Mouse (Mus musculus) myocyte (in vitro differentiated cells): Measurements from ENCODE around the gene Hoxb9. TPM values are rescaled to one million over a fixed set of nuclear protein-coding genes. Genes with fewer than 3 reads are reported as not detected.

Source experiments
- H3K27me3 ChIP-seq: one replicate; pipeline ENCODE4 v1.6.1; 2011; ENCODE audit not compliant: control insufficient read depth, insufficient read depth, insufficient read length
- H3K36me3 ChIP-seq: one replicate; pipeline ENCODE4 v1.6.1; 2011; ENCODE audit not compliant: control insufficient read depth, insufficient read depth
- H3K4me2 ChIP-seq: one replicate; pipeline ENCODE4 v1.6.1; 2011; ENCODE audit warnings: low read depth, control low read depth
- H3K4me3 ChIP-seq: one replicate; pipeline ENCODE4 v1.5.1; 2011; ENCODE audit warnings: mild to moderate bottlenecking, control low read depth, moderate library complexity
- H3K79me2 ChIP-seq: one replicate; pipeline ENCODE4 v1.6.1; 2011; ENCODE audit not compliant: control insufficient read depth, insufficient read depth
- H3ac ChIP-seq: one replicate; pipeline ENCODE4 v1.6.1; 2011; ENCODE audit not compliant: control insufficient read depth, insufficient read length
- CEBPB ChIP-seq: IDR thresholded peaks from 2 replicates; pipeline ENCODE4 v1.6.1; 2011; ENCODE audit warnings: mild to moderate bottlenecking, moderate library complexity; ENCODE audit not compliant: poor library complexity, insufficient read depth, severe bottlenecking
- E2F4 ChIP-seq: IDR thresholded peaks from one replicate; pipeline ENCODE4 v1.6.1; 2011; ENCODE audit warnings: mild to moderate bottlenecking, control low read depth, moderate library complexity; ENCODE audit not compliant: insufficient read depth
- MAX ChIP-seq: IDR thresholded peaks from one replicate; pipeline ENCODE4 v1.6.1; 2011; ENCODE audit warnings: low read depth, mild to moderate bottlenecking, control low read depth
- MYOD1 ChIP-seq, 3 experiments: IDR thresholded peaks; one replicate each; pipeline ENCODE4 v1.6.1; 2011; ENCODE audit warnings: control low read depth in 2 of 3, low read depth in 2 of 3, mild to moderate bottlenecking in 2 of 3, moderate library complexity in 1 of 3; ENCODE audit not compliant: insufficient read length in 2 of 3, control insufficient read depth in 1 of 3
- MYOG ChIP-seq, 3 experiments: IDR thresholded peaks; one replicate each; pipeline ENCODE4 v1.6.1; 2011; ENCODE audit warnings: control low read depth in 2 of 3, low read depth in 2 of 3, mild to moderate bottlenecking in 2 of 3; ENCODE audit not compliant: insufficient read length in 2 of 3, control insufficient read depth in 1 of 3, insufficient read depth in 1 of 3
- POLR2A ChIP-seq: IDR thresholded peaks from one replicate; pipeline ENCODE4 v1.6.1; 2011; ENCODE audit warnings: low read depth, mild to moderate bottlenecking, control low read depth, moderate library complexity; ENCODE audit not compliant: insufficient read length
- POLR2AphosphoS2 ChIP-seq: IDR thresholded peaks from one replicate; pipeline ENCODE4 v1.6.1; 2011; ENCODE audit warnings: low read depth, control low read depth; ENCODE audit not compliant: insufficient read length
- REST ChIP-seq: IDR thresholded peaks from one replicate; pipeline ENCODE4 v1.6.1; 2011; ENCODE audit warnings: mild to moderate bottlenecking, control low read depth, moderate library complexity; ENCODE audit not compliant: insufficient read depth, insufficient read length
- SRF ChIP-seq: IDR thresholded peaks from one replicate; pipeline ENCODE4 v1.6.1; 2011; ENCODE audit warnings: low read depth; ENCODE audit not compliant: control insufficient read depth, insufficient read length
- TCF12 ChIP-seq: IDR thresholded peaks from one replicate; pipeline ENCODE4 v1.6.1; 2011; ENCODE audit warnings: mild to moderate bottlenecking, control low read depth; ENCODE audit not compliant: poor library complexity, insufficient read depth, severe bottlenecking
- TCF3 ChIP-seq: IDR thresholded peaks from one replicate; pipeline ENCODE4 v1.6.1; 2011; ENCODE audit warnings: low read depth, control low read depth; ENCODE audit not compliant: insufficient read length
- USF1 ChIP-seq: IDR thresholded peaks from one replicate; pipeline ENCODE4 v1.6.1; 2011; ENCODE audit warnings: low read depth, mild to moderate bottlenecking, control low read depth, moderate library complexity
- polyA plus RNA-seq: library from polyadenylated mRNA; unstranded; fragments of >200 nt; fragmentation: generic; extraction: Trizol; gene quantifications from one replicate; pipeline ENCODE4 v1.2.1, GENCODE M21; 2012; ENCODE audit warnings: missing spikeins

Hoxb9 gene
- polyA plus RNA-seq, 1 experiment = 0.24 TPM

DNA sequence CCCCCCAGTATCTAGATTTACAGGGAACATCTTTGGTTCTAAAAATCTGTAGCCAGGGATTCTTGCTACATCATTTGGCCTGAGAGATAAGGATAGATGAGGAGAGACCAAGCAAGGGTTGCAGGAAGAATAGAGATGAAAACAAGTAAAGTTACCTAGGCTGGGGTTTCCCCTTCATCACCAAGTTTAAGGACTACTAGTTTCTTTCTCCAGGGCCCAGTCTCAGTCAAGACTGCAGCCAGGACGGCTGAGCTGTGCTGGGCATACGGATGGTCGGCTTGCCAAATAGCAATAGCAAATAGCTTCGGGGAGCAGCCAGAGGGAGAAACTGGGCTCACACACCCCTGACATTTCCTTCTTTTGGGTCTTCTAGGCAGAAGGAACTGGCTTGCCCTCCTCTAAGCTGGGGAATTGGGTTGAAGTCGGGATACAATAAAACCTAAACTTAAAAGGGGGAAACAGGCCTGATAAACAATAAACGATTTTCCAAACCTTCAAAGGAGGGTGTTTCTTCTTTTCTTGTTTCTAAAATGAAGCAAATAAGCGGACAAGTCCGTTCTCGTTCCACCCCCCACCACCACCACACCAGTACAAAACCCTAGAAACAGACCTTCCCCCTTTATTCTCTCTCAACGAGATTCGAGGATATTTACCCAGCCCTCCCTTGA, 26.8 kb downstream of the Hoxb9 start:
- Histone ChIP-seq H3K27me3 (peaks cover 92% of the 10 kb centered on the region), H3K36me3 (no peaks in the 10 kb centered on the region), H3K4me3 (no peak overlapping the region), H3K4me2 (no peak overlapping the region), H3K79me2 (no peaks in the 10 kb centered on the region), H3ac (no peak overlapping the region)
- TF ChIP-seq SRF (no peak), TCF12 (no peak), MYOG (IDR thresholded peaks at IDR 0.05; ENCODE audit: control insufficient read depth in 1 of 3, insufficient read depth in 1 of 3, insufficient read length in 2 of 3, low read depth in 2 of 3) (no peak), TCF3 (no peak), USF1 (no peak), POLR2A (no peak), E2F4 (no peak), MAX (no peak)

DNA sequence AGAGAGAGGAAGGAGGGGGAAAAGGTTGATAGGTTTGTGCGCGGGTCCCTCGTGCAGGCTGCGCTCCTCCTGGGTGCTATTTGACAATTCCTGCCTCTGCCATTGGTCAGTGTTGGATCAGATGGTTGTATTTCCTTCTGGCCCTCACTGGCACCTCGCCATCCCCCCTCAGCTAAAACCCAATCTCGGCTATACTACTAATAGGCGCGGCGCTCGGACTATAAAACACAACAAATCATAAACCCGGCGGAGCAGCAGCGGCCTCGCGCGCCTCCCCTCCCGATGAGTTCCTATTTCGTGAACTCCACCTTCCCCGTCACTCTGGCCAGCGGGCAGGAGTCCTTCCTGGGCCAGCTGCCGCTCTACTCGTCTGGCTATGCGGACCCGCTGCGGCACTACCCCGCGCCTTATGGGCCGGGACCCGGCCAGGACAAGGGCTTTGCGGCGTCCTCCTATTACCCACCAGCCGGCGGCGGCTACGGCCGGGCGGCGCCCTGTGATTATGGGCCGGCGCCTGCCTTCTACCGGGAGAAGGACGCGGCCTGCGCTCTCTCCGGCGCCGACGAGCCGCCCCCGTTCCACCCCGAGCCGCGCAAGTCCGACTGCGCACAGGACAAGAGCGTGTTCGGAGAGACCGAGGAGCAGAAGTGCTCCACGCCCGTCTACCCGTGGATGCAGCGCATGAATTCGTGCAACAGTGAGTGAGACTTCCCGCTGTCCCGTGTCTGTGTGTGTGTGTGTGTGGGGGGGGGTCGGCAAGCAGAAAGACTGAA, 27.8 kb downstream of the Hoxb9 start:
- H3ac ChIP-seq = no peak overlapping the region
- TF ChIP-seq POLR2A = no peak
- no peak for TF ChIP-seq USF1
- no peak for TF ChIP-seq CEBPB
- TF ChIP-seq MAX = no peak
- TF ChIP-seq MYOG (IDR thresholded peaks at IDR 0.05; ENCODE audit: control insufficient read depth in 1 of 3, insufficient read depth in 1 of 3, insufficient read length in 2 of 3, low read depth in 2 of 3) = no peak
- no peak for TF ChIP-seq TCF12
- TF ChIP-seq SRF = no peak
- TF ChIP-seq TCF3 = no peak
- TF ChIP-seq REST = no peak
- no peak for TF ChIP-seq E2F4
- no peak for TF ChIP-seq POLR2AphosphoS2
- no peak for TF ChIP-seq MYOD1 (IDR thresholded peaks at IDR 0.05; ENCODE audit: control insufficient read depth in 1 of 3, insufficient read length in 2 of 3, low read depth in 2 of 3)
- H3K27me3 ChIP-seq = peaks cover 94% of the 10 kb centered on the region
- no peak overlapping the region for H3K4me2 ChIP-seq
- no peaks in the 10 kb centered on the region for H3K79me2 ChIP-seq
- no peak overlapping the region for H3K4me3 ChIP-seq
- no peaks in the 10 kb centered on the region for H3K36me3 ChIP-seq

DNA sequence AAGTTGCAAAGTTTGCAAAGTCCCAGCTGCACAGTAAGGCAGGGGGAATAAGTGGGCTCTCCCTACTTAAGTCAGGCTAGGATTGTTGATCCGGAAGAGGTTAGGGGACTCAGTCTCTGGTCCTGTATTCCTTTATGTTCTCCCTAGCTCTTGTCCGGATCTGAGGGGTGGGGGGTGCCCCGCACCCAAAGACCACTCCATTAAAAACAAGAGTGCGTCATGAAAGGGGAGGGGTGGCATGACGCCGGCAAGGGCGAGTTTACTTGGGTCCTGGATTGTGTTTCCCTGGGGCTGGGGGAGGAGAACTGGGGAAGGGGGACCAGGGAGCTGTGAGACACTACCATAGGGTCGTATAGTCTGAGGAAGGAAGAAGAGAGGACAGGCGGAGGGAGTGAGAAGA, 28.5 kb downstream of the Hoxb9 start:
- no peak overlapping the region for H3ac ChIP-seq
- H3K27me3 ChIP-seq = peaks cover 92% of the 10 kb centered on the region
- no peak overlapping the region for H3K4me3 ChIP-seq
- H3K79me2 ChIP-seq = no peaks in the 10 kb centered on the region
- no peak overlapping the region for H3K4me2 ChIP-seq
- TF ChIP-seq MYOD1 (IDR thresholded peaks at IDR 0.05; ENCODE audit: control insufficient read depth in 1 of 3, insufficient read length in 2 of 3, low read depth in 2 of 3) (no peak), SRF (no peak), CEBPB (no peak), REST (no peak), POLR2A (no peak), TCF3 (no peak), E2F4 (no peak), POLR2AphosphoS2 (no peak)
- no peaks in the 10 kb centered on the region for H3K36me3 ChIP-seq

DNA sequence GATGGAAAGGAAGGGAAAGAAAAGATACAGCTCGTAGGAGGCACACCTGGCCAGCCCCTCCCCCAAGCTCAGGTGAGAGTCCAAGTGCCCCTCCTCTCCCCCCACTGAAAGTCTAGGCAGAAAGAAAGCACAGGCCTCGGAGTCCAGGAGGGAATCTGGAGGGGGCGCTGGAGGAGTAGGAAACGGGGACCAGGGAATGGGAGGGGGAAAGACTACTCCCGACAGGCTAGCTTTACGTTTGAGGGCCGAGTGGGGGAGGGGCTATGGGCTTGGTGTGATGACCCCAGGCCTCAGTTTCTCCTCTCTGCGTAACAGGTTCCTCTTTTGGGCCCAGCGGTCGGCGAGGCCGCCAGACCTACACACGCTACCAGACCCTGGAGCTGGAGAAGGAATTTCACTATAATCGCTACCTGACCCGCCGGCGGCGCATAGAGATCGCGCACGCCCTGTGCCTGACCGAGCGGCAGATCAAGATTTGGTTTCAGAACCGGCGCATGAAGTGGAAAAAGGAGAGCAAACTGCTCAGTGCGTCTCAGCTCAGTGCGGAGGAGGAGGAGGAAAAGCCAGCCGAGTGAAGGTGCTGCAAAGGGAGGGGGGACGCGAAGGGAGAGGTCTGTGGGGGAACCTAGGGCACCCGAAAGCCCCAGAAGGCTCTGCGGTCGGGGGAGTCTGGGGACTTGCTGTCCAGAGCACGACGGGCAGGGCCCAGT, 29.3 kb downstream of the Hoxb9 start:
- no peak overlapping the region for H3K4me2 ChIP-seq
- no peak for TF ChIP-seq POLR2A
- TF ChIP-seq MYOD1 (IDR thresholded peaks at IDR 0.05; ENCODE audit: control insufficient read depth in 1 of 3, insufficient read length in 2 of 3, low read depth in 2 of 3) = no peak
- no peak for TF ChIP-seq TCF12
- TF ChIP-seq POLR2AphosphoS2 = no peak
- no peak for TF ChIP-seq SRF
- no peaks in the 10 kb centered on the region for H3K36me3 ChIP-seq
- peaks cover 92% of the 10 kb centered on the region for H3K27me3 ChIP-seq
- H3K4me3 ChIP-seq = no peak overlapping the region
- no peaks in the 10 kb centered on the region for H3K79me2 ChIP-seq
- H3ac ChIP-seq = no peak overlapping the region
